Mouse (Mus musculus) gastrocnemius, adult 2 months (tissue): ENCODE measurements around the gene Klhl2. TPM values are rescaled to one million over a fixed set of nuclear protein-coding genes. Genes with fewer than 3 reads are reported as not detected.
A peak's percentile ranks its signal among the peaks of the same experiment; 100 is the strongest.

Source experiments
- DNase-seq: peaks from one replicate; pipeline ENCODE4 v3.0.0; 2022
- H3K27ac ChIP-seq: fragments of 200-600 bp; 2 replicates; pipeline ENCODE4 v1.8.1; 2022; ENCODE audit warnings: mild to moderate bottlenecking
- H3K4me3 ChIP-seq: fragments of 200-600 bp; 2 replicates; pipeline ENCODE4 v1.8.1; 2022; ENCODE audit warnings: mild to moderate bottlenecking, moderate library complexity
- CTCF ChIP-seq: fragments of 200-600 bp; IDR thresholded peaks from 2 replicates; pipeline ENCODE4 v1.8.1; 2022; ENCODE audit warnings: antibody characterized with exemption, mild to moderate bottlenecking, moderate library complexity
- intact Hi-C: fragments of 180-260 bp; cut with DNase I; formaldehyde crosslinking; loops from one replicate; pipeline ENCODE4 v1.15.1; 2025
- total RNA-seq, 2 experiments: library from RNA; stranded (reverse); gene quantifications; 2 replicates each; pipeline ENCODE4 v1.2.3; 2021

Gene Klhl2
- total RNA-seq, 2 experiments from 2014 or later, result 7.9 to 8.7 TPM

DNA sequence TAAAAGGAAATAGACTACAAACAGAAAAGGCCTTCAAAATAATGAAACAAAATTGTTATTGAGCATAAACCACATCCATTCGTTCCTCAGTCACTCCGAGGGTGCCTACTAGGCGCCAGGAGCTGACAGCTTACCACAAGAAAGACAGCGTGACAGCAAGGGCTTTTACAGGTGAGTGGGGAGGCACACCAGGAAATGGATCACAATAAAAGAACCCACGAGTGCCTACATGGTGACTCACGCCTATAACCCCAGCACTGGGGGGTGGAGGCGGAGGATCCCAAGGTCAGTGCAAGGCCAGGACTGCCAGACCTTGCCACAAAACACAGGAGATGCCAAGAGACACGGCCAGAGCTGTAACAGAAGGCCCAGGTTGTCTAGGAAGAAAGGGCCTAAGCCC lies 23.4 kb downstream of the Klhl2 start:
- H3K27ac ChIP-seq, result no peak overlapping the region
- no peak for TF ChIP-seq CTCF
- H3K4me3 ChIP-seq, result no peak overlapping the region
- DNase-seq, result no peak
- intact Hi-C loops, result no loop called here

DNA sequence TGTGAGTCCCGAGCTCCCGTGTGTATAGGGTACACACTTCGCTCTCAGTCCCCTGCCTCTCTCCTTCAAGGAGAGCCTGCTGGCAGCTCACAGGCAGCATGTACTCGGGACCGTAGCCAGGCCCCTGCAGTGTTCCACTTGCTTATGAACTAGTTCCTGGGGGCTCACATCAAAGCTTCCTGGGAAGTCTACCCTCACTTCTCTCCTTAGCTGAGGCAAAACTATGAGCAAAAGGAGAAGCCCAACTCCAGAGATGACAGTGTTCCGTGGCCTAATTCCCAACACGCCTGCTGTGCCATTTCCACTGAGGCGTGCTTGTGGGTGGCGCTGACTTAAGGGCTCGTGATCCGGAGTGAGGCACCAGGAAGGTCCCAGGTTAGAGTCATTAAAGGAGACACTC lies 25.9 kb downstream of the Klhl2 start:
- Histone ChIP-seq H3K4me3 (no peak overlapping the region), H3K27ac (no peak overlapping the region)
- intact Hi-C loops, result no loop called here
- TF ChIP-seq CTCF, result no peak
- DNase-seq, result no peak

- intact Hi-C loops, result no loop called here
- no peak for TF ChIP-seq CTCF
- Histone ChIP-seq H3K4me3 (no peak overlapping the region), H3K27ac (no peak overlapping the region)
- DNase-seq, result no peak
These were observed 28.9 kb downstream of the Klhl2 start for GRCm38 (mm10) chr8:64820940-64821339.

GRCm38 (mm10) chr8:64811790-64812189 lies 38.0 kb downstream of the Klhl2 start:
- Histone ChIP-seq H3K27ac (no peak overlapping the region), H3K4me3 (no peak overlapping the region)
- intact Hi-C loops, result no loop called here
- TF ChIP-seq CTCF, result no peak
- no peak for DNase-seq

DNA sequence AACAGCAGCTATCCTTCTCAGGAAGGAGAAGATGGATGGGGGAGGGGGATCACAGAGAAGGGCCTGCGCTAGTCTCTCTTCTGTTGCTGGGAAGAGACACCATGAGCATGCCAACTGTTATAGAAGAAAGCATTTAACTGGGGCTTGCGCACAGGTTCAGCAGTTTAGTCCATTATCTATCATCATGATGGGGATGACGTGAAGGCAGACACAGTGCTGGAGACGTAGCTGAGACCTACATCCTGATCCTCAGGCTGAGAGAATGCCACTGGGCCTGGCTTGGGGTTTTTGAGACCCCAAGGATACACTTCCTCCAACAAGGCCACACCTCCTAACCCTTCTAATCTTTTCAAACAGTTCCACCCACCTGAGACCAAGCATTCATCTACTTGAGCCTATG lies 38.7 kb downstream of the Klhl2 start:
- DNase-seq, result no peak
- no peak overlapping the region for H3K4me3 ChIP-seq
- H3K27ac ChIP-seq, result no peak overlapping the region
- intact Hi-C loops, result no loop called here
- TF ChIP-seq CTCF, result no peak

DNA sequence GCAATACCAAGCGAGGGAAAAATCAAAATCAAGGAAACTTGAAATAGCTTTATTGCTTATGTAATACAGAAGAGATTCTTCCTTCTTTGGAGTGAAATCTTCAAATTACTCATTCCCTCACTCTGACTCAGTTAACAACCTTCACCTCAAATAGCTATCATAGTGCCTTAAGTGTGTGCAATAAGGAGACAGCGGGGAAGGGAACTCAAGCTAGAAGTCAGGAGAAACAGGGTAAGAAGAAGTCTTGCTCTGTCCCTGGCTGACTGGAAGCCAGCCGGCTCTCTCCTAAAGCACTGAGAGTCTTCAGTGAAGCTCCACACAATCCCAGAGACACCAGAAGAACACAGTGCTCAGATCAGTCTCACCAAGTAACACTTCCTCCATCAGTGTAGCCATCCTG lies 43.3 kb downstream of the Klhl2 start:
- H3K27ac ChIP-seq, result no peak overlapping the region
- intact Hi-C loops, result no loop called here
- TF ChIP-seq CTCF, result no peak
- no peak for DNase-seq
- no peak overlapping the region for H3K4me3 ChIP-seq

DNA sequence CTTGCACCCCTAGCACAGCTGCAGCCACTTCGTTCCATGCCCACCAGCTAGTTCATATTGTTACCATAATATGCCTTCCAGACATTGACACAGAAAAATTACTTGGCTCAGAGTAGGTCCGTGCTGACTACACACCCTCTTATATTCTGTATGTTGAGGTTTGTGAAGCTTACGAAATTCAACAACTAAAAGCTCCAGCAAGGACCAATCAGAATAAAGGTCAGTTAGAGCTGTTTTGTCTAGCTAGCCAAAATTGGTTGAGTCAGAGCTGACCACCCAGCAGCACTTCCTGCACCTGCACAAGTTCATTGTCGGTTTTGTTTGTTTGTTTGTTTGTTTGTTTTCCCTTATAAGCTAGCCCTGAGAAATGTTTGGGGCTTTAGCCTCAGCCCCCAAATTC lies 44.8 kb downstream of the Klhl2 start:
- Histone ChIP-seq H3K27ac (no peak overlapping the region), H3K4me3 (no peak overlapping the region)
- TF ChIP-seq CTCF, result no peak
- DNase-seq, result no peak
- intact Hi-C loops, result no loop called here

- intact Hi-C loops, result no loop called here
- Histone ChIP-seq H3K4me3 (no peak overlapping the region), H3K27ac (no peak overlapping the region)
- DNase-seq, result no peak
- no peak for TF ChIP-seq CTCF
These were observed 50.5 kb downstream of the Klhl2 start for GRCm38 (mm10) chr8:64799306-64799705.

- Histone ChIP-seq H3K27ac (no peak overlapping the region), H3K4me3 (no peak overlapping the region)
- no peak for TF ChIP-seq CTCF
- intact Hi-C loops, result no loop called here
- no peak for DNase-seq
These were observed 51.3 kb downstream of the Klhl2 start for GRCm38 (mm10) chr8:64798503-64798902.

DNA sequence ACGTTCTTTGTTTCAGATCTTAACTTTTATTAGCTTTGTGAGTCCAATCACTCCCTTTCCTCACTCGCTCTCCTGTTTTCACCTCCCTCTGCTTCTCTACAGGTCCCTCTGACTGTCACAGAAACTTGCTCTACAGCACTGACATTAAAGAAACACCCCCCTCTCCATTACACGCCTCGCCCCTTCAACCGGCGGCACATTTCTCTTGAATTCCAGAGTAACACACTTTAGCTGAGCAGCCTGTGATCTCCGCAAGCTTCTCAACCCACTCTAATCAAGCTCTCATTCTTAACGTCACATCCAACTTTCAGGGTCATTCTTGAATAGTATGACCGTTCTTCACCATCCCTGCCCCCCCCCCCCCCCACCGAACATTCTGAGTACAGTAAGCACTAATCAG lies 52.1 kb downstream of the Klhl2 start:
- Histone ChIP-seq H3K27ac (no peak overlapping the region), H3K4me3 (no peak overlapping the region)
- DNase-seq, result no peak
- no peak for TF ChIP-seq CTCF
- intact Hi-C loops, result no loop called here

- no peak for DNase-seq
- no peak overlapping the region for H3K27ac ChIP-seq
- intact Hi-C loops, result no loop called here
- H3K4me3 ChIP-seq, result no peak overlapping the region
- TF ChIP-seq CTCF, result no peak
These were observed 58.5 kb downstream of the Klhl2 start for GRCm38 (mm10) chr8:64791250-64791881.

- Histone ChIP-seq H3K27ac (no peak overlapping the region), H3K4me3 (no peak overlapping the region)
- no peak for DNase-seq
- no peak for TF ChIP-seq CTCF
- intact Hi-C loops, result no loop called here
These were observed 59.4 kb downstream of the Klhl2 start for GRCm38 (mm10) chr8:64790418-64790817.

- peak; percentile 56 for DNase-seq
- no peak for TF ChIP-seq CTCF
- Histone ChIP-seq H3K4me3 (no peak overlapping the region), H3K27ac (peak overlapping the region; percentile 58)
- intact Hi-C loops, result loop anchor here (10.0 kb wide), 1 partner anchor 46 kb away; no protein-coding TSS in a partner anchor
These were observed 61.1 kb downstream of the Klhl2 start for GRCm38 (mm10) chr8:64788715-64789114.

GRCm38 (mm10) chr8:64786801-64787200 lies 63.0 kb downstream of the Klhl2 start:
- intact Hi-C loops, result loop anchor here (10.0 kb wide), 1 partner anchor 48 kb away; no protein-coding TSS in a partner anchor
- DNase-seq, result no peak
- Histone ChIP-seq H3K4me3 (no peak overlapping the region), H3K27ac (no peak overlapping the region)
- no peak for TF ChIP-seq CTCF

DNA sequence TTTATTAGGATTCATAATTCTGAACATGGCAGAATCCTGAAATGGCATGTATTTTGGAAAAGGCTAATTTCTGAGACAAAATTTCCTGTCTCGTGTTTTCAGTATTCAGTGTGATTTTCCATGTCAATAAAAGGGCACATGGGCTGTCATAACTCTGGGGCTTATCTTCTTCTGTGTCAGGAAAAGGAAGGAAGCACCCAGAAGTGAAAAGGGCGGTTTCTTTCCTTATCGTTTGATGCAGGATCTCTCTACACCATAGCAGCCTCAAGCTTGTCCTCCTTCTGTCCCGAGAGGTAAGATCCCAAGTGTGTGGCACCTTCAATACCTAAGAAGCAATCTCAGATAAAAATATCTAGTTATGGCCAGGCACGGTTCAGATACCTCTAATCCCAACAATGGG lies 65.6 kb downstream of the Klhl2 start:
- Histone ChIP-seq H3K27ac (no peak overlapping the region), H3K4me3 (no peak overlapping the region)
- DNase-seq, result no peak
- intact Hi-C loops, result loop anchor here (10.0 kb wide), 1 partner anchor 51 kb away; no protein-coding TSS in a partner anchor
- TF ChIP-seq CTCF, result no peak
